Mouse (Mus musculus) MEL (cell line): ENCODE data around the gene Adgrg5. TPM values are rescaled to one million over a fixed set of nuclear protein-coding genes. Genes with fewer than 3 reads are reported as not detected.

Source experiments
- DNase-seq: peaks from one replicate; pipeline ENCODE4 v3.0.0; 2011; ENCODE audit warnings: low read depth, low spot score
- H3K27ac ChIP-seq: 2 replicates; pipeline ENCODE4 v1.5.1; 2012; ENCODE audit warnings: low read depth, mild to moderate bottlenecking, control low read depth, low read length, moderate library complexity; ENCODE audit not compliant: control insufficient read depth
- H3K27me3 ChIP-seq, 2 experiments: fragments of 150-350 bp in 1 of 2; sonication (generic) in 1 of 2; 2 replicates each; pipeline ENCODE4 v1.6.1; 2012; ENCODE audit warnings: low read length in 2 of 2, mild to moderate bottlenecking in 2 of 2, improper control_type of control experiment in 1 of 2, moderate library complexity in 1 of 2; ENCODE audit not compliant: insufficient read depth in 2 of 2, control insufficient read depth in 1 of 2
- H3K36me3 ChIP-seq, 2 experiments: 2 replicates each; pipeline ENCODE4 v1.6.1; 2012 to 2014; ENCODE audit warnings: low read length in 2 of 2, improper control_type of control experiment in 1 of 2, inconsistent platforms in 1 of 2, mild to moderate bottlenecking in 1 of 2; ENCODE audit not compliant: insufficient read depth in 2 of 2, control insufficient read depth in 1 of 2
- H3K4me1 ChIP-seq, 2 experiments: fragments of 150-350 bp in 1 of 2; sonication (generic) in 1 of 2; 2 replicates each; pipeline ENCODE4 v1.6.1; 2012; ENCODE audit warnings: low read length in 2 of 2, improper control_type of control experiment in 1 of 2, mild to moderate bottlenecking in 1 of 2; ENCODE audit not compliant: insufficient read depth in 2 of 2, control insufficient read depth in 1 of 2
- H3K4me3 ChIP-seq, 2 experiments: fragments of 150-350 bp in 1 of 2; sonication (generic) in 1 of 2; 2 replicates each; pipeline ENCODE4 v1.5.1; 2012; ENCODE audit warnings: low read depth in 2 of 2, low read length in 2 of 2, mild to moderate bottlenecking in 2 of 2, moderate library complexity in 2 of 2, control low read depth in 1 of 2, improper control_type of control experiment in 1 of 2; ENCODE audit not compliant: control insufficient read depth in 1 of 2, insufficient read depth in 1 of 2
- H3K79me2 ChIP-seq: 2 replicates; pipeline ENCODE4 v1.6.1; 2012; ENCODE audit warnings: mild to moderate bottlenecking, low read length, moderate library complexity; ENCODE audit not compliant: control insufficient read depth, poor library complexity, insufficient read depth
- H3K9ac ChIP-seq: 2 replicates; pipeline ENCODE4 v1.6.1; 2012; ENCODE audit warnings: low read depth, mild to moderate bottlenecking, control low read depth, low read length, moderate library complexity; ENCODE audit not compliant: control insufficient read depth, poor library complexity, severe bottlenecking
- H3K9me3 ChIP-seq: fragments of 150-350 bp; sonication (generic); replicated peaks from 2 replicates; pipeline ENCODE4 v1.6.1; 2012; ENCODE audit warnings: mild to moderate bottlenecking, low read length, improper control_type of control experiment, moderate library complexity; ENCODE audit not compliant: insufficient read depth
- BHLHE40 ChIP-seq: IDR thresholded peaks from 2 replicates; pipeline ENCODE4 v1.6.1; 2012; ENCODE audit warnings: low read depth, mild to moderate bottlenecking, inconsistent platforms, low read length, improper control_type of control experiment, borderline replicate concordance
- CHD2 ChIP-seq: IDR thresholded peaks from 2 replicates; pipeline ENCODE4 v1.6.1; 2011; ENCODE audit warnings: low read length, improper control_type of control experiment
- CTCF ChIP-seq, 3 experiments: IDR thresholded peaks in 2 of 3; conservative IDR thresholded peaks in 1 of 3; 2 replicates each; pipeline ENCODE4 v1.5.1; 2011 to 2012; ENCODE audit warnings: low read length in 3 of 3, low read depth in 2 of 3, mild to moderate bottlenecking in 2 of 3, improper control_type of control experiment in 1 of 3, inconsistent platforms in 1 of 3, mixed read lengths in 1 of 3, moderate library complexity in 1 of 3; ENCODE audit not compliant: control insufficient read depth in 1 of 3, insufficient read depth in 1 of 3, poor library complexity in 1 of 3, severe bottlenecking in 1 of 3
- ELF1 ChIP-seq: IDR thresholded peaks from 2 replicates; pipeline ENCODE4 v1.6.1; 2014; ENCODE audit warnings: low read depth, mild to moderate bottlenecking, inconsistent platforms, low read length, improper control_type of control experiment, moderate library complexity
- EP300 ChIP-seq, 2 experiments: IDR thresholded peaks; 2 replicates each; pipeline ENCODE4 v1.6.1; 2011; ENCODE audit warnings: improper control_type of control experiment in 2 of 2, low read length in 2 of 2, low read depth in 1 of 2, mild to moderate bottlenecking in 1 of 2
- ETS1 ChIP-seq: IDR thresholded peaks from 2 replicates; pipeline ENCODE4 v1.6.1; 2012; ENCODE audit warnings: low read depth, mild to moderate bottlenecking, inconsistent platforms, low read length, improper control_type of control experiment, moderate library complexity
- GABPA ChIP-seq: IDR thresholded peaks from 2 replicates; pipeline ENCODE4 v1.6.1; 2012; ENCODE audit warnings: low read depth, mild to moderate bottlenecking, inconsistent platforms, low read length, improper control_type of control experiment, moderate library complexity
- GATA1 ChIP-seq: IDR thresholded peaks from 2 replicates; pipeline ENCODE4 v1.6.1; 2011; ENCODE audit warnings: low read depth, low read length, improper control_type of control experiment
- HCFC1 ChIP-seq: IDR thresholded peaks from 2 replicates; pipeline ENCODE4 v1.6.1; 2012; ENCODE audit warnings: low read depth, mild to moderate bottlenecking, inconsistent platforms, low read length, improper control_type of control experiment, moderate library complexity
- JUND ChIP-seq: IDR thresholded peaks from 2 replicates; pipeline ENCODE4 v1.6.1; 2011; ENCODE audit warnings: low read depth, mild to moderate bottlenecking, improper control_type of control experiment, low read length
- MAFK ChIP-seq: IDR thresholded peaks from 2 replicates; pipeline ENCODE4 v1.6.1; 2011; ENCODE audit warnings: low read depth, mild to moderate bottlenecking, low read length, improper control_type of control experiment, borderline replicate concordance
- MAX ChIP-seq: IDR thresholded peaks from 2 replicates; pipeline ENCODE4 v1.6.1; 2011; ENCODE audit warnings: low read length, improper control_type of control experiment
- NRF1 ChIP-seq: IDR thresholded peaks from 2 replicates; pipeline ENCODE4 v1.6.1; 2014; ENCODE audit warnings: low read depth, mild to moderate bottlenecking, inconsistent platforms, low read length, improper control_type of control experiment, moderate library complexity; ENCODE audit not compliant: poor library complexity, insufficient read depth, severe bottlenecking
- POLR2AphosphoS5 ChIP-seq: IDR thresholded peaks from 2 replicates; pipeline ENCODE4 v1.6.1; 2012; ENCODE audit warnings: low read depth, borderline replicate concordance, mild to moderate bottlenecking, inconsistent platforms, low read length, moderate library complexity, mixed read lengths
- RAD21 ChIP-seq: IDR thresholded peaks from 2 replicates; pipeline ENCODE4 v1.6.1; 2011; ENCODE audit warnings: mild to moderate bottlenecking, low read depth, low read length, improper control_type of control experiment
- SIN3A ChIP-seq: IDR thresholded peaks from 2 replicates; pipeline ENCODE4 v1.6.1; 2012; ENCODE audit warnings: low read length, improper control_type of control experiment, inconsistent platforms
- SMC3 ChIP-seq: IDR thresholded peaks from 2 replicates; pipeline ENCODE4 v1.6.1; 2011; ENCODE audit warnings: low read depth, low read length, improper control_type of control experiment
- USF2 ChIP-seq, 2 experiments: IDR thresholded peaks; 2 replicates each; pipeline ENCODE4 v1.6.1; 2011 to 2012; ENCODE audit warnings: improper control_type of control experiment in 2 of 2, low read length in 2 of 2, borderline replicate concordance in 1 of 2, inconsistent platforms in 1 of 2, low read depth in 1 of 2, mild to moderate bottlenecking in 1 of 2; ENCODE audit not compliant: insufficient read depth in 1 of 2
- ZC3H11A ChIP-seq: IDR thresholded peaks from 2 replicates; pipeline ENCODE4 v1.6.1; 2012; ENCODE audit warnings: low read depth, mild to moderate bottlenecking, inconsistent platforms, low read length, improper control_type of control experiment
- ZKSCAN1 ChIP-seq: IDR thresholded peaks from 2 replicates; pipeline ENCODE4 v1.6.1; 2012; ENCODE audit warnings: low read depth, mild to moderate bottlenecking, inconsistent platforms, low read length, improper control_type of control experiment, moderate library complexity
- ZNF384 ChIP-seq: IDR thresholded peaks from 2 replicates; pipeline ENCODE4 v1.6.1; 2012; ENCODE audit warnings: low read depth, mild to moderate bottlenecking, inconsistent platforms, low read length, improper control_type of control experiment
- polyA plus RNA-seq, 2 experiments: library from polyadenylated mRNA; stranded (reverse) in 1 of 2; unstranded in 1 of 2; fragments of >175 nt in 1 of 2; fragments of >200 nt in 1 of 2; gene quantifications; 2 replicates each; pipeline versions ENCODE4 v1.2.1 to v1.2.4; 2012; ENCODE audit warnings: low replicate concordance in 2 of 2, low read depth in 1 of 2; ENCODE audit not compliant: insufficient read length in 2 of 2, insufficient read depth in 1 of 2, missing spikeins in 1 of 2
- total RNA-seq: library from RNA; depleted of rRNA; stranded (reverse); fragments of 300-350 nt; gene quantifications from 2 replicates; pipeline ENCODE4 v1.2.3, GENCODE M21; 2012

Gene Adgrg5
- total and polyA plus RNA-seq, 3 experiments = 0.04 to 1.3 TPM; not detected in 1

GRCm38 (mm10) chr8:94980176-94980575, 56.7 kb downstream of the Adgrg5 start:
- DNase-seq = no peak
- H3K79me2 ChIP-seq = peaks cover 2% of the 10 kb centered on the region; the same call in 1 of the 2 replicates
- H3K9me3 ChIP-seq = no peaks in the 10 kb centered on the region
- no peaks in the 10 kb centered on the region; a peak in 1 of 4 replicates for H3K36me3 ChIP-seq
- peaks cover 0 to 15% of the 10 kb centered on the region in 2 experiments; a peak in 1 of 4 replicates for H3K4me1 ChIP-seq
- TF ChIP-seq GABPA = no peak
- TF ChIP-seq HCFC1 = no peak
- TF ChIP-seq RAD21 = no peak
- TF ChIP-seq SIN3A = no peak
- no peak for TF ChIP-seq ZC3H11A
- no peak for TF ChIP-seq CTCF (IDR thresholded peaks at IDR 0.05 in 2 of 3, conservative IDR thresholded peaks at IDR 0.05 in 1 of 3; ENCODE audit: control insufficient read depth in 1 of 3, insufficient read depth in 1 of 3, low read depth in 2 of 3, low read length in 3 of 3, poor library complexity in 1 of 3, severe bottlenecking in 1 of 3)
- TF ChIP-seq ETS1 = no peak
- no peak for TF ChIP-seq ZNF384
- TF ChIP-seq SMC3 = no peak
- TF ChIP-seq ZKSCAN1 = no peak
- TF ChIP-seq JUND = no peak
- no peak for TF ChIP-seq CHD2
- TF ChIP-seq EP300 (IDR thresholded peaks at IDR 0.05; ENCODE audit: low read depth in 1 of 2, low read length in 2 of 2) = no peak
- no peak for TF ChIP-seq NRF1
- no peak for TF ChIP-seq USF2 (IDR thresholded peaks at IDR 0.05; ENCODE audit: borderline replicate concordance in 1 of 2, insufficient read depth in 1 of 2, low read depth in 1 of 2, low read length in 2 of 2)
- TF ChIP-seq MAX = no peak
- TF ChIP-seq ELF1 = no peak
- no peak for TF ChIP-seq MAFK
- TF ChIP-seq POLR2AphosphoS5 = no peak
- no peak overlapping the region for H3K27ac ChIP-seq
- no peaks in the 10 kb centered on the region for H3K27me3 ChIP-seq
- H3K9ac ChIP-seq = no peak overlapping the region
- no peak overlapping the region for H3K4me3 ChIP-seq

- Histone ChIP-seq H3K27ac (no peak overlapping the region), H3K27me3 (no peaks in the 10 kb centered on the region), H3K36me3 (peaks cover 0 to 2% of the 10 kb centered on the region in 2 experiments; a peak in 2 of 4 replicates), H3K79me2 (peaks cover 3% of the 10 kb centered on the region), H3K4me1 (peaks cover 0 to 18% of the 10 kb centered on the region in 2 experiments; a peak in 3 of 4 replicates), H3K9me3 (no peaks in the 10 kb centered on the region), H3K4me3 (no peak overlapping the region), H3K9ac (no peak overlapping the region)
- TF ChIP-seq ZKSCAN1 (no peak), RAD21 (no peak), SMC3 (no peak), GATA1 (no peak), ZNF384 (peak; percentile 69), MAX (no peak), BHLHE40 (no peak), POLR2AphosphoS5 (no peak)
- DNase-seq = no peak
Observed at GRCm38 (mm10) chr8:94980976-94981375, 57.5 kb downstream of the Adgrg5 start.
